Mouse (Mus musculus) bone marrow macrophage, adult 2 months (primary cell): ENCODE results near the gene Fndc3b.

Source experiments
- CTCF ChIP-seq: IDR thresholded peaks from 2 replicates; pipeline ENCODE4 v1.5.1; 2012; ENCODE audit warnings: low read depth, mild to moderate bottlenecking, low read length, moderate library complexity
- POLR2A ChIP-seq: IDR thresholded peaks from 2 replicates; pipeline ENCODE4 v1.6.1; 2012; ENCODE audit warnings: mild to moderate bottlenecking, low read depth, low read length, borderline replicate concordance

GRCm38 (mm10) chr3:27453453-27454098, 257.5 kb downstream of the Fndc3b start:
- peak; percentile 12; the same call in 1 of the 2 replicates for TF ChIP-seq CTCF
- TF ChIP-seq POLR2A = no peak
